Mouse (Mus musculus) stomach, embryonic 15.5 days (tissue): ENCODE data around the gene Ifi207. TPM values are rescaled to one million over a fixed set of nuclear protein-coding genes. Genes with fewer than 3 reads are reported as not detected.
"Not testable (repeated sequence)": the region's sequence is repeated elsewhere in the genome, so short reads cannot be mapped to it uniquely, and the experiment has no call there.

Source experiments
- ATAC-seq: fragments of 200-750 bp; cut with Nextera tagmentation; 2 replicates; pipeline ENCODE4 v1.8.0; 2017; ENCODE audit warnings: low read depth, moderate number of reproducible peaks, moderate TSS enrichment; ENCODE audit not compliant: insufficient read depth, low FRiP score
- H3K27ac ChIP-seq: fragments of 300-500 bp; sonication (generic); 2 replicates; pipeline ENCODE4 v1.5.1; 2015; ENCODE audit warnings: mild to moderate bottlenecking, inconsistent platforms
- H3K27me3 ChIP-seq: fragments of 300-500 bp; sonication (generic); replicated peaks from 2 replicates; pipeline ENCODE4 v1.6.1; 2015; ENCODE audit warnings: inconsistent platforms
- H3K36me3 ChIP-seq: fragments of 300-500 bp; sonication (generic); 2 replicates; pipeline ENCODE4 v1.6.1; 2015; ENCODE audit warnings: inconsistent platforms
- H3K4me1 ChIP-seq: fragments of 300-500 bp; sonication (generic); 2 replicates; pipeline ENCODE4 v1.6.1; 2015; ENCODE audit warnings: inconsistent platforms
- H3K4me2 ChIP-seq: fragments of 300-500 bp; sonication (generic); 2 replicates; pipeline ENCODE4 v1.6.1; 2015; ENCODE audit warnings: mild to moderate bottlenecking, inconsistent platforms
- H3K4me3 ChIP-seq: fragments of 300-500 bp; sonication (generic); replicated peaks from 2 replicates; pipeline ENCODE4 v1.5.1; 2015; ENCODE audit warnings: inconsistent platforms
- H3K9ac ChIP-seq: fragments of 300-500 bp; sonication (generic); 2 replicates; pipeline ENCODE4 v1.6.1; 2015; ENCODE audit warnings: inconsistent platforms
- H3K9me3 ChIP-seq: fragments of 300-500 bp; sonication (generic); 2 replicates; pipeline ENCODE4 v1.6.1; 2016; ENCODE audit warnings: inconsistent platforms
- WGBS: fragments of 180-500 bp; shearing (Covaris S2); methylation state at CpG from one replicate; pipeline ENCODE4 v1.1.7; 2015; 5-methylcytosine and 5-hydroxymethylcytosine counted together
- polyA plus RNA-seq: library from polyadenylated mRNA; unstranded; fragments of >200 nt; fragmentation: Nextera tagmentation; extraction: Ambion mirVana; gene quantifications from 2 replicates; pipeline ENCODE4 v1.2.1, GENCODE M21; 2015

Gene Ifi207
- 1.1 and 1.2 TPM in 2 replicates for polyA plus RNA-seq

GRCm38 (mm10) chr1:173741656-173742055 is at the start of gene Ifi207:
Gene Ifi207, minus strand, starts transcription at chr1:173741747.
- WGBS = 64% methylated on average over 4 of the region's 4 CpGs
- Histone ChIP-seq H3K4me1 (no peaks in the 10 kb centered on the region), H3K27me3 (no peaks in the 10 kb centered on the region), H3K4me3 (no peak within 1 kb of the TSS), H3K27ac (no peak within 1 kb of the TSS), H3K36me3 (no peaks in the 10 kb centered on the region), H3K9ac (no peak within 1 kb of the TSS), H3K4me2 (no peak within 1 kb of the TSS), H3K9me3 (no peaks in the 10 kb centered on the region)
- ATAC-seq = no peak

GRCm38 (mm10) chr1:173773457-173773856 is 31.9 kb upstream of the Ifi207 start:
- H3K4me2 ChIP-seq, H3K4me1 ChIP-seq, H3K27me3 ChIP-seq, H3K36me3 ChIP-seq, H3K4me3 ChIP-seq, ATAC-seq, H3K27ac ChIP-seq, H3K9me3 ChIP-seq, H3K9ac ChIP-seq: not testable (repeated sequence)
- WGBS = 59% methylated on average over 3 of the region's 3 CpGs

- H3K4me3 ChIP-seq, H3K9ac ChIP-seq, ATAC-seq, H3K36me3 ChIP-seq, H3K4me1 ChIP-seq, H3K27ac ChIP-seq, H3K27me3 ChIP-seq, H3K4me2 ChIP-seq, H3K9me3 ChIP-seq: not testable (repeated sequence)
- 61% methylated on average over 5 of the region's 5 CpGs for WGBS
These were observed 25.5 kb upstream of the Ifi207 start, which contains the start of gene Ifi204 for GRCm38 (mm10) chr1:173766848-173767617. Gene Ifi204, minus strand, starts transcription at chr1:173766943.

- H3K4me3 ChIP-seq, H3K9me3 ChIP-seq, H3K27me3 ChIP-seq, H3K9ac ChIP-seq, H3K4me2 ChIP-seq, H3K4me1 ChIP-seq, H3K36me3 ChIP-seq, ATAC-seq, H3K27ac ChIP-seq: not testable (repeated sequence)
- WGBS = 86% methylated on average over 5 of the region's 5 CpGs
These were observed 18.5 kb upstream of the Ifi207 start for GRCm38 (mm10) chr1:173760032-173760431.

GRCm38 (mm10) chr1:173742262-173742661 is 715 bp upstream of the Ifi207 start:
- WGBS = 68% methylated on average over 1 of the region's 1 CpGs
- no peak overlapping the region for H3K27ac ChIP-seq
- no peaks in the 10 kb centered on the region for H3K36me3 ChIP-seq
- no peaks in the 10 kb centered on the region for H3K27me3 ChIP-seq
- H3K4me2 ChIP-seq = no peak overlapping the region
- H3K9me3 ChIP-seq = no peaks in the 10 kb centered on the region
- no peak for ATAC-seq
- H3K4me1 ChIP-seq = no peaks in the 10 kb centered on the region
- H3K9ac ChIP-seq = no peak overlapping the region
- no peak overlapping the region for H3K4me3 ChIP-seq

GRCm38 (mm10) chr1:173740537-173740936 is 1.0 kb downstream of the Ifi207 start:
- Histone ChIP-seq H3K9me3 (no peaks in the 10 kb centered on the region), H3K27ac (no peak overlapping the region), H3K27me3 (no peaks in the 10 kb centered on the region), H3K36me3 (no peaks in the 10 kb centered on the region), H3K4me3 (no peak overlapping the region), H3K9ac (no peak overlapping the region), H3K4me1 (no peaks in the 10 kb centered on the region), H3K4me2 (no peak overlapping the region)
- ATAC-seq = no peak

- H3K36me3 ChIP-seq = no peaks in the 10 kb centered on the region
- H3K4me3 ChIP-seq = no peak overlapping the region
- H3K4me1 ChIP-seq = no peaks in the 10 kb centered on the region
- H3K4me2 ChIP-seq = no peak overlapping the region
- H3K9me3 ChIP-seq = no peaks in the 10 kb centered on the region
- no peak overlapping the region for H3K27ac ChIP-seq
- no peak for ATAC-seq
- no peaks in the 10 kb centered on the region for H3K27me3 ChIP-seq
- H3K9ac ChIP-seq = no peak overlapping the region
- 60% methylated on average over 2 of the region's 2 CpGs for WGBS
These were observed 4.6 kb downstream of the Ifi207 start for GRCm38 (mm10) chr1:173736986-173737385.

GRCm38 (mm10) chr1:173735015-173735414 is 6.5 kb downstream of the Ifi207 start:
- not testable (repeated sequence) for H3K4me2 ChIP-seq, H3K27me3 ChIP-seq, H3K36me3 ChIP-seq, H3K9ac ChIP-seq, H3K4me3 ChIP-seq, H3K27ac ChIP-seq, H3K9me3 ChIP-seq, H3K4me1 ChIP-seq, ATAC-seq
- 87% methylated on average over 4 of the region's 4 CpGs for WGBS

GRCm38 (mm10) chr1:173733219-173733618 is 8.3 kb downstream of the Ifi207 start:
- Histone ChIP-seq H3K36me3 (no peaks in the 10 kb centered on the region), H3K4me1 (no peaks in the 10 kb centered on the region), H3K9me3 (no peaks in the 10 kb centered on the region), H3K27me3 (no peaks in the 10 kb centered on the region), H3K27ac (no peak overlapping the region), H3K4me2 (no peak overlapping the region), H3K9ac (no peak overlapping the region), H3K4me3 (no peak overlapping the region)
- ATAC-seq = no peak
- 18% methylated on average over 7 of the region's 7 CpGs for WGBS

- H3K36me3 ChIP-seq = no peaks in the 10 kb centered on the region
- 71% methylated on average over 1 of the region's 1 CpGs for WGBS
- H3K4me2 ChIP-seq = no peak overlapping the region
- H3K4me3 ChIP-seq = no peak overlapping the region
- H3K27ac ChIP-seq = no peak overlapping the region
- H3K9me3 ChIP-seq = no peaks in the 10 kb centered on the region
- no peak overlapping the region for H3K9ac ChIP-seq
- ATAC-seq = no peak
- no peaks in the 10 kb centered on the region for H3K4me1 ChIP-seq
- no peaks in the 10 kb centered on the region for H3K27me3 ChIP-seq
These were observed 47.3 kb downstream of the Ifi207 start for GRCm38 (mm10) chr1:173694270-173694669.

- H3K4me2 ChIP-seq, H3K36me3 ChIP-seq, H3K27me3 ChIP-seq, H3K27ac ChIP-seq, H3K4me3 ChIP-seq, H3K9me3 ChIP-seq, H3K4me1 ChIP-seq, ATAC-seq, H3K9ac ChIP-seq: not testable (repeated sequence)
- WGBS = 74% methylated on average over 1 of the region's 1 CpGs
These were observed 62.9 kb downstream of the Ifi207 start for GRCm38 (mm10) chr1:173678605-173679004.

- not testable (repeated sequence) for H3K27ac ChIP-seq, H3K4me3 ChIP-seq, H3K4me2 ChIP-seq, H3K4me1 ChIP-seq, H3K36me3 ChIP-seq, H3K9me3 ChIP-seq, ATAC-seq, H3K27me3 ChIP-seq, H3K9ac ChIP-seq
- WGBS = 40% methylated on average over 3 of the region's 3 CpGs
These were observed 68.0 kb downstream of the Ifi207 start, which contains the start of gene Ifi208 for GRCm38 (mm10) chr1:173673458-173674097. Gene Ifi208, plus strand, starts transcription at chr1:173673675.
